Mouse (Mus musculus) heart, embryonic 14.5 days (tissue): ENCODE data around the gene Rassf7. TPM values are rescaled to one million over a fixed set of nuclear protein-coding genes. Genes with fewer than 3 reads are reported as not detected.

ENCODE experiments used
- ATAC-seq: fragments of 200-750 bp; cut with Nextera tagmentation; 2 replicates; pipeline ENCODE4 v1.8.0; 2017; ENCODE audit warnings: low read depth, moderate TSS enrichment; ENCODE audit not compliant: insufficient number of reproducible peaks, insufficient read depth, low FRiP score
- H3K27ac ChIP-seq, 2 experiments: fragments of 200-500 bp in 1 of 2; fragments of 300-500 bp in 1 of 2; sonication (generic) in 1 of 2; replicated peaks in 1 of 2; 2 replicates each; pipeline ENCODE4 v1.5.1; 2012 to 2014; ENCODE audit warnings: low read depth in 2 of 2, low read length in 2 of 2, control low read depth in 1 of 2, mild to moderate bottlenecking in 1 of 2, mixed read lengths in 1 of 2; ENCODE audit not compliant: control insufficient read depth in 1 of 2, insufficient read depth in 1 of 2
- H3K27me3 ChIP-seq: fragments of 300-500 bp; sonication (generic); 2 replicates; pipeline ENCODE4 v1.6.1; 2014; ENCODE audit warnings: mild to moderate bottlenecking, low read length, control low read depth; ENCODE audit not compliant: control insufficient read depth, insufficient read depth
- H3K36me3 ChIP-seq: fragments of 300-500 bp; sonication (generic); 2 replicates; pipeline ENCODE4 v1.6.1; 2014; ENCODE audit warnings: mild to moderate bottlenecking, control low read depth, low read length, mixed read lengths; ENCODE audit not compliant: control insufficient read depth, insufficient read depth
- H3K4me1 ChIP-seq, 2 experiments: fragments of 200-500 bp in 1 of 2; fragments of 300-500 bp in 1 of 2; sonication (generic) in 1 of 2; 2 replicates each; pipeline ENCODE4 v1.6.1; 2012 to 2014; ENCODE audit warnings: low read length in 2 of 2, control low read depth in 1 of 2, mixed read lengths in 1 of 2; ENCODE audit not compliant: control insufficient read depth in 2 of 2, insufficient read depth in 2 of 2
- H3K4me2 ChIP-seq: fragments of 300-500 bp; sonication (generic); 2 replicates; pipeline ENCODE4 v1.6.1; 2014; ENCODE audit warnings: mild to moderate bottlenecking, low read length
- H3K4me3 ChIP-seq, 2 experiments: fragments of 200-500 bp in 1 of 2; fragments of 300-500 bp in 1 of 2; sonication (generic) in 1 of 2; 2 replicates each; pipeline ENCODE4 v1.5.1; 2012 to 2014; ENCODE audit warnings: low read length in 2 of 2, mild to moderate bottlenecking in 2 of 2, control low read depth in 1 of 2, low read depth in 1 of 2, moderate library complexity in 1 of 2; ENCODE audit not compliant: control insufficient read depth in 1 of 2, insufficient read depth in 1 of 2
- H3K9ac ChIP-seq: fragments of 300-500 bp; sonication (generic); 2 replicates; pipeline ENCODE4 v1.6.1; 2014; ENCODE audit warnings: mild to moderate bottlenecking, low read length
- H3K9me3 ChIP-seq: fragments of 300-500 bp; sonication (generic); 2 replicates; pipeline ENCODE4 v1.6.1; 2016; ENCODE audit warnings: low read length, control low read depth; ENCODE audit not compliant: control insufficient read depth
- WGBS: fragments of 180-500 bp; shearing (Covaris S2); extraction: QIAGEN DNeasy Blood & Tissue Kit; methylation state at CpG from one replicate; pipeline ENCODE4 v1.1.7; 2014; 5-methylcytosine and 5-hydroxymethylcytosine counted together
- polyA plus RNA-seq: library from polyadenylated mRNA; unstranded; fragments of >200 nt; fragmentation: Nextera tagmentation; extraction: Ambion mirVana; gene quantifications from 2 replicates; pipeline ENCODE4 v1.2.1, GENCODE M21; 2014

The Rassf7 gene
- polyA plus RNA-seq, 1 experiment from 2014 or later, result 12.4 TPM

DNA sequence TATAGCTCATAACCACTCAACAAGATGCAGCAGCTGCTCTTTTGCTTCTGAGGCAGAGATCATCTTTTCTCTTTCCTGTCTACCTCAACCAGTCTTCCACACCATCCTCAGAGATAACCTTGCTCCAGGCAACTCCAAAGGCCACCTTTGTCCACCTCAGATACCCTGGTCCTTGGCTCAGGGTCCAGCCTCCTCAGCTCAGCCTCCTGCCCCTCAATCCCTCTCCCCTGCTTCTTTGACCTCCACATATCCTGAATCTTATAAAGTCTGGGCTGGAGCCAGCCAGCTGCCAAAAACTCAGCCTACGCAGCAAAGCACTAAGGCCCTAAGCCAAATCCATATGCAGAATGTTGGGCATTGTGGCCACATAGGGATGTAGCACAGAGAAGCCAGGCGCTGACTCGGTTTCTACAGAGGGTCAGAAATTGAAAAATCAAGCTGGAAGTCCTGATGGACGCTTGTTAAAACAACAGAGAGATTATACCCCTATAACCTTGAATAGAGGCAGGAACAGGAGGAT lies 7.1 kb downstream of the Rassf7 start:
- Histone ChIP-seq H3K4me1 (peaks cover 15 to 21% of the 10 kb centered on the region in 2 experiments), H3K27me3 (no peaks in the 10 kb centered on the region), H3K27ac (peak overlapping the region; percentile 88 to 93), H3K4me3 (no peak overlapping the region), H3K9me3 (no peaks in the 10 kb centered on the region), H3K36me3 (0 out of 2 replicates have a peak, but pooled peaks cover 10% of the 10 kb centered on the region), H3K4me2 (peak overlapping the region; percentile 92; the same call in 1 of the 2 replicates), H3K9ac (peak overlapping the region; percentile 63; the same call in 1 of the 2 replicates)
- ATAC-seq, result no peak
- WGBS, result 84% methylated on average over 4 of the region's 4 CpGs

DNA sequence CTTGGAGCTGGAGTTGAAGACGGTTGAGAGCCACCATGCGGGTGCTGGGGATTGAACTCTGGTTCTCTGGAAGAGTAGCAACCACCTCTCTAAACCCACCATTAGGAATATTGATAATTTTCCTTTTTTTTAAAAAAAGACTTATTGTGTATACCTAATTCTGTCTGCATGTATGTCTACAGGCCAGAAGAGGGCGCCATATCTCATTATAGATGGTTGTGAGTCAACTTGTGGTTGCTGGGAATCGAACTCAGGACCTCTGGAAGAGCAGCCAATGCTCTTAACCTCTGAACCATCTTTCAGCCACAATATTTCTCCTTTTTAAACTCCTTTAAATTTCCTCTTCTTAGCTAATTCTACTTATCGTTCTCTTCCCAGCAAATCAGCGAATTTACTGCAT lies 10.9 kb downstream of the Rassf7 start:
- no peak overlapping the region for H3K4me3 ChIP-seq
- no peak for ATAC-seq
- H3K36me3 ChIP-seq, result peaks cover 12% of the 10 kb centered on the region
- no peaks in the 10 kb centered on the region for H3K27me3 ChIP-seq
- no peak overlapping the region for H3K9ac ChIP-seq
- 81% methylated on average over 6 of the region's 6 CpGs for WGBS
- H3K27ac ChIP-seq, result no peak overlapping the region
- H3K4me1 ChIP-seq, result peaks cover 17 to 26% of the 10 kb centered on the region in 2 experiments
- no peak overlapping the region for H3K4me2 ChIP-seq
- no peaks in the 10 kb centered on the region for H3K9me3 ChIP-seq

DNA sequence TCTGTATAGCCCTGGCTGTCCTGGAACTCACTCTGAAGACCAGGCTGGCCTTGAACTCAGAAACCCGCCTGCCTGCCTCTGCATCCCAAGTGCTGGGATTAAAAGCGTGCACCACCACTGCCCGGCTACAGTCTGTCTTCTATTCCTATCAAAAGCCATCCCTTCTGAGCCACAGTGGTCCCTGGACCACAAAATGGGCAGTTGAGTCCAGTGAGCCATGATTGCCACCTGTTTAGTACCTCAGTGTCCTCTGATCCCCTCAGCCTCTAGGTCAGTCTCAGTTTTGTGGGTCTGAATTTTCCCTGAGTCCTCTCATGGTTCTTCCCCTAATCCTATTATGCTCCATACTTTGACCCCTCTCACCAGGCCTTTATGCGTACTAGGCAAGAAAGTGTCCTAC lies 12.1 kb downstream of the Rassf7 start:
- no peak overlapping the region for H3K27ac ChIP-seq
- H3K4me2 ChIP-seq, result peak overlapping the region; percentile 86; the same call in 1 of the 2 replicates
- H3K9ac ChIP-seq, result peak overlapping the region; percentile 99
- ATAC-seq, result no peak
- H3K36me3 ChIP-seq, result peaks cover 25% of the 10 kb centered on the region
- WGBS, result 83% methylated on average over 4 of the region's 4 CpGs
- H3K4me3 ChIP-seq, result no peak overlapping the region
- H3K27me3 ChIP-seq, result no peaks in the 10 kb centered on the region
- H3K4me1 ChIP-seq, result peaks cover 8 to 17% of the 10 kb centered on the region in 2 experiments
- H3K9me3 ChIP-seq, result no peaks in the 10 kb centered on the region

DNA sequence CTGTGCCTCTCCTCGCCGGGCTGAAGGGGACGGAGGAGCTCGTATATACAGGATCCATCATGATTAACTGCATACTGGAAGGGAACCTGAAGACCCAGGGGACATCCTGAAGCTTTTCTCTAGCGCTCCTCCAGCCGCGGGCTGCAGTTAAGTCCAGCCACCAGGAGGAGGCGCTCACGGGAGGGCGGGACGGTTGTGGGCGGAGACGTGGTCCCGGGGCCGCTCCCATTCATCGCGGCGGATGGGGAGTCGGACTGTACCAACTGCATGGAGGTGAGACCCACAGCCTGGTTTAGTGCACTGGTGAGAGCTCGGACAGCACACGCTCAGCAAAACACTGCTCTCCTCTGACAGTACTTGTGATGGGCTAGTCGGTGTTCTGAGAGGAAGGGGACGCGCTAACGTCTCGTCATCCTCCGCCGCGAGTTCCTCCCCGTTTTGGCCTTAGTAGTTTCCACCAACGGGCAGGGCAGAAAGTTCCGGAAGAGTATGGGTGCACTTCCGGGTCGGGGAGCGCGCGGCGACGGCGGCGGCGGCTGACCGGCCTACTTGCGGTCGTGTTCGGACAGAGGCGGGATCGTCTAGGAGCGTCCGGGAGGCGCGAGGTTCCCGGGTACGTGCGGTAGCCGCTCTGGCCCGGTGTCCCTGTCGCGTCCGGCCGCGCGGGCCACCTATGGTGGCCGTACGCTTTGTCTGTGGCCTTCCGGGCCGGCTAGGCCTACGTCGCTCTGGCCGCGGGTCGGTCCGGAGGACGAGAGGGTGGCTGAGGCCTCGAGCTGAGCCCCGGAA lies 12.8 kb downstream of the Rassf7 start, which contains the start of gene Phrf1:
TSS of gene Phrf1 (plus strand) at position 506 of the 789 bp plus-strand sequence.
- peaks cover 32% of the 10 kb centered on the region for H3K36me3 ChIP-seq
- H3K4me1 ChIP-seq, result peaks cover 7 to 15% of the 10 kb centered on the region in 2 experiments
- H3K27me3 ChIP-seq, result no peaks in the 10 kb centered on the region
- ATAC-seq, result peak; percentile 88
- peak within 1 kb of the TSS; percentile 89 to 100 for H3K4me3 ChIP-seq
- peak within 1 kb of the TSS; percentile 86 for H3K4me2 ChIP-seq
- H3K9ac ChIP-seq, result peak within 1 kb of the TSS; percentile 99
- WGBS, result under 1% methylated on average over 76 of the region's 76 CpGs
- peak within 1 kb of the TSS; percentile 91 to 93 for H3K27ac ChIP-seq
- no peaks in the 10 kb centered on the region for H3K9me3 ChIP-seq

DNA sequence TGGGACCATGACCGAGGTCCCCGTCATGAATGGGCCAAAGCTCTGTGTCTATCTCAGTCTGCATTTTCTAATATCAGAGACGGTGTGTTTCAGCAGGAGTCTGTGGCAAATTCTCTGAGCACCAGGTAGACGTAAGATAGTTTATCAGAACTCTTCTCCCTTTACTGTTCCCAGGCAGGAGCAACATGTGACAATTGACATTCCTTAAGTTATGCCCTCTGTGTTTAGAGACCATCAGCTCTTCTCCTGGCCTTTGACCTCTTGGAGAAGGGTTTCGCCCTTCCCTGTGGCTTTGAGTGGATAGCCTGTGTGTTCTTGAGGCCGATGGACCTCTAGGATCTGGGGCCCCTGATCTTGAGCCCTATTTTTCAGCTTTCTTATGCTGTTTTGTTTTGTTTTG lies 14.0 kb downstream of the Rassf7 start:
- no peak overlapping the region for H3K27ac ChIP-seq
- WGBS, result 41% methylated on average over 6 of the region's 6 CpGs

DNA sequence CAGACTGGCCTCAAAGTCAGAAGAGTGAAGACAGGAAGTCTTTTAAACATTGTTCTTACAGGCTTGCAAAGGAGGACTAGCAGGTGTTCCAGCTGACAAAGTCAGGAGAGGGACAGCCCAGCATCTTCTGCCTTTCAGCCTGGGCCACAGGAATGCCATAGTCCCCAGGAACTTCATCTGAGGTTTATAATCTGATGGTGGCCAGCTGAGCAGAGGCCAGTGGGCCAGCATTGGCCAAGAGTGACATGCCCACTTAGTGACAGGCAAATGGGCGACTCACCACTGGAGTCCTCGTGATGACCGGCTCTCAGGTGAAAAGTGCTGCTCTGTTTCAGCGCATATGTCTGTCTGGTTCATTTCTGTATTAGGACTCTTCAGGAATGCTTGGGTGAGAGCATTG lies 14.9 kb downstream of the Rassf7 start:
- Histone ChIP-seq H3K36me3 (peaks cover 53% of the 10 kb centered on the region), H3K4me2 (peak overlapping the region; percentile 86; the same call in 1 of the 2 replicates), H3K9ac (no peak overlapping the region), H3K4me3 (no peak overlapping the region), H3K27ac (no peak overlapping the region), H3K9me3 (no peaks in the 10 kb centered on the region), H3K27me3 (no peaks in the 10 kb centered on the region), H3K4me1 (peaks cover 7 to 15% of the 10 kb centered on the region in 2 experiments)
- ATAC-seq, result no peak
- WGBS, result 81% methylated on average over 4 of the region's 4 CpGs

More for the DNA sequence above, 14.0 kb downstream of the Rassf7 start:
- H3K9me3 ChIP-seq, result no peaks in the 10 kb centered on the region
- H3K27me3 ChIP-seq, result no peaks in the 10 kb centered on the region
- peak overlapping the region; percentile 99 for H3K9ac ChIP-seq
- peak overlapping the region; percentile 86 for H3K4me2 ChIP-seq
- peak overlapping the region; percentile 89 to 100 for H3K4me3 ChIP-seq
- peaks cover 7 to 15% of the 10 kb centered on the region in 2 experiments for H3K4me1 ChIP-seq
- ATAC-seq, result no peak
- H3K36me3 ChIP-seq, result peaks cover 44% of the 10 kb centered on the region

DNA sequence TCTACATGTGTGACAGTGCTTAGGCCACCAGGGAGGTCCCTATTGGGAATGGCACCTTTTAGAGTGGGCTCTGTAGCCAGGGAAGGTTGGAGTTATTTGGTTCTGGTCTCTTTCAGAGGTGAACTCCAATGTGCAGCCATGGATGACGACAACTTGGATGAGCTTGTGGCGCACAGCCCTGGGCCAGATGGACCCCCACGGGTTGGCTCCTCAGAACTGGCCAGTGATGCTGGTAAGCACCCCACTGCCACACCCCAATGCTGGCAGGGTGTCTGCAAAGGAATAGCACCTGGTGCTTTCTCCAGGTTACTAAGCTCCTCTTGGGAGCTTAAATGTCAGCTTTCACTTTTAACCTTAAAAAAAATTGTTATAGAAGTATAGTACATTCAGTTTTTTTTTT lies 15.5 kb downstream of the Rassf7 start:
- no peaks in the 10 kb centered on the region for H3K27me3 ChIP-seq
- H3K4me3 ChIP-seq, result no peak overlapping the region
- H3K9ac ChIP-seq, result 0 out of 2 replicates have a peak overlapping the region, but pooled peaks have one; percentile 11
- peaks cover 58% of the 10 kb centered on the region for H3K36me3 ChIP-seq
- no peak overlapping the region for H3K27ac ChIP-seq
- H3K9me3 ChIP-seq, result no peaks in the 10 kb centered on the region
- no peak overlapping the region for H3K4me2 ChIP-seq
- H3K4me1 ChIP-seq, result peaks cover 7 to 15% of the 10 kb centered on the region in 2 experiments
- no peak for ATAC-seq
- 92% methylated on average over 3 of the region's 3 CpGs for WGBS
